Mouse (Mus musculus) gonadal fat pad, adult 2 months (tissue): ENCODE measurements around the gene Irak2. TPM values are rescaled to one million over a fixed set of nuclear protein-coding genes. Genes with fewer than 3 reads are reported as not detected.

Source experiments
- DNase-seq: peaks from one replicate; pipeline ENCODE4 v3.0.0-alpha.2; 2012; ENCODE audit warnings: low read depth
- polyA plus RNA-seq: library from polyadenylated mRNA; depleted of rRNA; stranded (reverse); fragments of >200 nt; gene quantifications from 2 replicates; pipeline ENCODE4 v1.2.3, GENCODE M21; 2012; rRNA removed

The Irak2 gene
- 44.2 and 49.0 TPM in 2 replicates for polyA plus RNA-seq

GRCm38 (mm10) chr6:113638302-113639040 lies at the start of gene Irak2:
TSS of gene Irak2 (plus strand) at chr6:113638467.
- no peak for DNase-seq

DNA sequence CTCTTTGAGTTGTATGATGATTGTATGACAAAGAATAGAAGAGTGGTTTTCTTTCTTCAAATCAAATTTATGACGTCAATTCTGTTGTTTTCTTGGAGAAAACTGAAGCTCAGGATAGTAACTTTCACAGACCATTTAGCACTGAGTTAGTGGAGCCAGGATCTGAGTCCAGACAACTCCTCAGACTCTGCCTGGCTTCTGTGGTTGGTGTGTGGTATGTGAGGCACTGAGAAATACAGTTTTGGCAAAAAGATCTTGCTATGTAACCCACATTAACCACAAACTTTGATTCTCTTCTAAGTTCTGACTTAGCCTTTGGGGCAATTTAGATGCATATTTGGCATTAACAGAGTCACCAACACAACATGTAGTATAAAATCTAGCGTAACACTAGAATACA lies 45.6 kb upstream of the Irak2 start:
- no peak for DNase-seq

DNA sequence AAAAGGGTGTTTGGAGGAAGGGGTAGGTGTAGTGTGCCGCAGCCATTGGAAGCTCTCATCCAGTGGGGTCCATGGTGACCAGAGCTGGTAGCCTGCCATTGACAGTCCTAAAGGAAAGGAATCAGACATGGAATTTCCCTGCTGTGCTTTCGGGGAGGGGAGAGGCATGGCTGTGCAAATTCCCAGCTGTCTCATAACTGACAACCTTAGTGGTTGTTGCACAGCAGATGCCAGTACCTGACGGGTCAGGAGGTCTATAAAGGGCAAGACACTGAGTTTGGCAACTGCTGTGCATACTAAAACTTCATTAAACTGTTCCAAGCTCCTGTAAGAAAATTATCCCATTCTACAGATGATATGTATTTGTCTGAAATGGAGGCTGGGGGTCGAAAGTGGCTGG lies 40.3 kb upstream of the Irak2 start:
- DNase-seq = no peak

- no peak for DNase-seq
These were observed 38.4 kb upstream of the Irak2 start for GRCm38 (mm10) chr6:113599833-113600232.

DNA sequence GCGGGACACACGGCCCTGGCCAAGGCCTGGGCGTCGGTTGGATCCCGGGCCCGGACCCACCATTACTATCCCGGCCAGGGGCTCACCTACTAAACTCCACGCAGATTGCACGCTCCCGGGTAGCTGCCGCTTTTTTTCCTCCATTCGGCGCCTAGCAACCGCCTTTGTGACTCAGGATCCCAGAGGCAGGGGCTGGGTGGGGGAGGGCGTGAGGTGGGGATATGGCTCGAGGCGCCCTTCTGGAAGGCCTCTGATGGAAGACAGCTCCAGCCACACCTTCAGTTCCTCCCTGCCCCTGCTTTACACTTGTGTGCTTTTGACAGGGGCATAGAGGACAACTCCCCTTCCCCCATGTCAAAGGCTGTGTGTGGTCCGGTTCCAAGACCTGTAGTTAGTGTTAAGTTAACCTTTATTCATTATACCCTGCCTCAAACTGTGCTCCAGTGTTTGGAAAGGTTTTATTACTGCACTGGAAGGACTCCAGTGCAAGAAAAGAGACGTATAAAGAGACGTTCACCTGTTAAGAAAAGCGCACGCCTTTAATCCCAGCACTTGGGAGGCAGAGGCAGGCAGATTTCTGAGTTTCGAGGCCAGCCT lies 37.6 kb upstream of the Irak2 start, which contains the start of gene Fancd2os:
Gene Fancd2os (minus strand): TSS at position 173 of the 597 bp plus-strand sequence.
- no peak for DNase-seq

GRCm38 (mm10) chr6:113602821-113603220 lies 35.4 kb upstream of the Irak2 start:
- DNase-seq = no peak

DNA sequence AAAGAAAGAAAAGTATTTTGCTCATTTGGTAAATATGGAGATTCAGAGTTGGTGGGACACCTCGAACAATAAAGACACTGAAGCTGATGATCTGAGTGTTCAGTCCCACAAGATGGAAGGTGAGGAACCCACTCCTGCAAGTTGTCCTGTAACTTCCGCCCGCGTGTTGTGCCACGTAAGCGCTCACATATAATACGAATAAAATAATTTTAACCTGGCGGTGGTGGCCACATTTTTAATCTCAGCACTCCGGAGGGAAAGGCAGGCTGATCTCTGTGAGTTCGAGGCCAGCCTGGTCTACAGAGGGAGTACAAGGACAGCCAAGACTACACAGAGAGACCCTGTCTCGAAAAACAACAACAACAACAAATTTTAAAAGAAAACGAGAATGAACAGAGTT lies 34.3 kb upstream of the Irak2 start:
- no peak for DNase-seq

DNA sequence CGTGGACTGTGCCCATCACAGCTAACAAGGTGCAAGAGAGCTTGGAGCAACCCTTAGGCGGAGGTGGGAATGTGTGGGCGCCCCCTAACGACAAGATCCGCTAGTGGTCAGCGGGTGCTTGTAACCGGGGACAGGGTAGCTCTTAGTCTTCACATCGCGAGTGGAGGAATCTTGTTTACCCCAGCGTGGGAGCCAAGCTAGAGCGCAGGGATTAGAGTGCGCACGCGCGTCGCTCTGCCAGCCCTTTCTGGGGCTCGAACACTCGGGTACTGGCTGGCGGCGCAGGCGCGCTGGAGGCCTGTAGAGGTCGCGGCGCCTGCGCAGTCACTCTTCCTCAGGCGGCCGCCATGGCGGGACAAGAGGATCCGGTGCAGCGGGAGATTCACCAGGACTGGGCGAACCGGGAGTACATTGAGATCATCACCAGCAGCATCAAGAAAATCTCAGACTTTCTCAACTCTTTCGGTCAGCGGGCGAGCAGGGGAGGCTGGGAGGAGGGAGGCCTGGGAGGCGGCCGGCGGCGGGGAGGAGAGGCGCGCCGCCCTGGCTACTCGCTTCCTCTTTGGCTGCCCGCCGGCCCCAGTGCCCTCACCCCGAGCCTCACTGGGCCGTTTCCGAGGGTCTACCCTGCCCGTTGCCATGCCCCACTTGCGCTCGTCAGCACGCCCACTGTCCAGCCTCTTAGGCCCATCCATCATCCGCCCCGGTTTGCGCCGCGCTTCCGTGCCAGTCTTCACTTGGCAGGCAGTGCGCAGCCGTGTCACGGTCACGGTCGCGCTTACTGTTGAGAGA lies 33.6 kb upstream of the Irak2 start, which contains the start of gene Brk1:
Gene Brk1 (plus strand): TSS at position 341 of the 792 bp plus-strand sequence.
- DNase-seq = no peak

DNA sequence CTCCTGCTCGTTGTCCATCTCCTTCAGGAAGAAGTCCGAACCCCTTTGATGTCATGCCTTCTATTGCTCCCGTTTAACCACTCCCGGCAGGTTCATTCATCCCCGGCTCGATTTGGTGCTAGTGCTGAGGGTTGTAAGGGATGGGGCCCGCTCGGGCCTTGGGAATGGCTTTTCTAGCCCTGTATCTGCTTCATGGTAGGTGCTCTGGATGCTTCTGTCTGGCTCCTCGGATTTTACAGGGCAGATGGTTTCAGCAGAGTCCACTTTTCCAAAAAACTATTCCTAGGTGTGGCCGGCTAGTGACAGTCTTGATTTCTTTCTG lies 33.1 kb upstream of the Irak2 start:
- DNase-seq = no peak

GRCm38 (mm10) chr6:113608871-113609270 lies 29.4 kb upstream of the Irak2 start:
- DNase-seq = no peak

DNA sequence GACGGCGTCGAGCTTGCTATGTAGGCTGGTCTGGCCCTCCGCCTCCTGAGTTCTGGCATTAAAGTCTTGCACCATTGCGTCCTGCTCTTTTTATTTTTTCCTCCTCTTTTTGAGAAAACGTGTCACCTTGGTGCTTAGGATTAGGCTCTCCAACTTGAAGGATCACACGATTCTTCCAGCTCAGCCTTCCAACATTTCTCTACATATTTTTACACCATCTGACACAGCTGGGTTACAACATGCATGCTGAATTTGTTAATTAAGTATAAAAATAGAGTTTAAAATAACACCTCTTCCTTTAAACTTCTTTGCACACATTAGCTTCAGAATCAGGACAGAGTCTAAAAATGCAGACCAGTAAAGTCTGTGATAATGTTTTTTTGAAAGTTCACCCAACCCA lies 29.0 kb upstream of the Irak2 start:
- DNase-seq = no peak

DNA sequence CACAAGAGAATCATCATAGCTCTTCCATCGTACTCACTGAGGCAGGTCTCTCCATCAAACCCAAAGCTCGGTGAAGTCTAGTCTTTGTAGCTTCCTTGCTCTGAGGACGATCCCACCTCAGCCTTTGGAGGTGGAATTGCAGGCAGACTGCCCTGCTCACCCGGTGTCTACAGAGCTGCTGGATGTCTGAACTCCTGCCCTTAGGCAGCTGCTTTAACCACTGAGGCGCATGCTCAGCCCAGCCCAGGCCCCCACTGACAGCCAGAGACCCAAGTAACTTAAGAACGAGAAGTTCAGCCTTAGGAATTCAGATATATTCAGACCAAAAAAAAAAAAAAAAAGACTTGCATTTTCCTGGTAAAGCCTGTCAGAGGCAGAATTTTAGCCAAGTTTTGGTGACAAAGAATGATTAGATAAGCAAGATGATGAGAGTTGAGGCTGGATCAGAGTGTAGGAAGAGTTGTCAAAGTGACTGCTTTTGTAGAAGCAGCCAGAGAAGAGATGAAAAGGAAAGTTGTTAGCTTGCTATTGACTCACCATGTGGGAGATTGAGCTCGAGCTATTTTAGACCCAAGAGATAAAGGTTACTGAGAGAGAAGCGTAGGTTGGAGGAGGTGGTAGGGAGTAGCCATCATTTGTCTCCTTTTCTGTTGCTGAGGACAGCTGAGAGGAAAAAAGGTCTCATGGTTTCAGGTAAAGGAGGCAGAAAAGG lies 25.9 kb upstream of the Irak2 start:
- DNase-seq = no peak

DNA sequence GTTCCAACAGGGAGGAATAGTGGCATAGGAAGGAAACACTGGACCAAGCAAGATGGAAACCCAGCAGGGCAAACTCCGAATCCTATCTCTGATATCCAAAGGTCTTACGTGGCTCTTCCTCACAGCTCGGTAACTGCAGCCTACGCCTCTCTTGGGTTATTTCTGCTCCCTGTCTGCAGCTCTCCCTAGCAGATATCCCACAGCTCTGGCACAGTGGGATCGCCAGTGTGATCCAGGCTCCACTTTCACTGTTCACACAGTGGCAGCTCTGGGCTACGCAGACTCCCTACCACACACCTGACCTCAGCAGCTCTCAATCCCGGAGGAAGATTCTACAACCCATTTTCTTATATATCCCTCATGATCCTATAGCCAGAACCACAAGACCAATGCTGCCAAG lies 24.1 kb upstream of the Irak2 start:
- DNase-seq = no peak

GRCm38 (mm10) chr6:113614997-113615396 lies 23.3 kb upstream of the Irak2 start:
- DNase-seq = no peak

GRCm38 (mm10) chr6:113615489-113615888 lies 22.8 kb upstream of the Irak2 start:
- DNase-seq = no peak

- DNase-seq = no peak
These were observed 14.9 kb upstream of the Irak2 start for GRCm38 (mm10) chr6:113623386-113623785.

DNA sequence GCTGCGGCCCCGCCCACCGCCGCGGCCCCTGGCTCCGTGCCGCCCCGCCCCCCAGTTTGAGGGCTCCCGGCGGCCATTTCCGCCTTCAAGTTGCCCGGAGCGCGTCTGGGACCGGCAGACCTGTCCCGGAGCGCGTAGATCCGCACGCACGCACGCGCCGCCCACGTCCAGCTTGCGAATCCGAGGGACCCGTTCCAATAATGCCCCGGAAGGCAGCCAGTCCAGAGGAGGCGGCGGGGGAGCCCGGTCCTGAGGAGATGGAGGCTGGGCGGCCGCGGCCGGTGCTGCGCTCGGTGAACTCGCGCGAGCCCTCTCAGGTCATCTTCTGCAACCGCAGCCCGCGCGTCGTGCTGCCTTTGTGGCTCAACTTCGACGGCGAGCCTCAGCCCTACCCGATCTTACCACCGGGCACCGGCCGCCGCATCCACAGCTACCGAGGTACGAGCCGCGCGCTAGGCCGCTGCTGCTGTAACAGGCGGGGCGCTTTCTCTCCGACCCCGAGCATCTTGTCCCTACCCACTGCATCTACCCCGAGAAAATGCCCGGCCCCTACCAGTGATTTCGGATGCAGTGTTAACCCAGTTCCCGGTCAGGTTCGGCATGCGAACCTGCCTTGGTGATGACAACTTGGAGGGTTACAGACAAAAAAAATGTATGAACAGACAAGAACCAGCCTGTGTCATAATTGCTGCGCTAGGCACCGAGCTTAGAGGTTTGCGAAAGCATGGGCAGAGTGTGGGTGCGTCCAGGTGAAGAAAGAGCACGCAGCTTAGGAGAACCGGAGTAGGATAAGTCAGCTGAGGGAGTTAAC lies 14.1 kb upstream of the Irak2 start, which contains the start of gene Vhl:
Gene Vhl (plus strand): TSS at position 19 of the 811 bp plus-strand sequence.
- no peak for DNase-seq

GRCm38 (mm10) chr6:113624989-113625770 lies 13.1 kb upstream of the Irak2 start:
- no peak for DNase-seq

- no peak for DNase-seq
These were observed 7.9 kb upstream of the Irak2 start for GRCm38 (mm10) chr6:113630322-113630721.

- no peak for DNase-seq
These were observed 5.4 kb upstream of the Irak2 start for GRCm38 (mm10) chr6:113632863-113633262.
